Mouse (Mus musculus) frontal cortex, adult (tissue): Measurements from ENCODE around the gene Boll.
A peak's percentile ranks its signal among the peaks of the same experiment; 100 is the strongest.

Experiments used
- ATAC-seq: cut with Nextera tagmentation; 2 replicates; pipeline ENCODE4 v1.9.2; 2017; ENCODE audit warnings: mild to moderate bottlenecking, moderate library complexity, mixed read lengths; ENCODE audit not compliant: low TSS enrichment

The Boll gene

GRCm38 (mm10) chr1:55207561-55207960, 155.7 kb downstream of the Boll start:
- ATAC-seq: no peak

- ATAC-seq: no peak
Observed at GRCm38 (mm10) chr1:55205808-55206327, 157.4 kb downstream of the Boll start.

DNA sequence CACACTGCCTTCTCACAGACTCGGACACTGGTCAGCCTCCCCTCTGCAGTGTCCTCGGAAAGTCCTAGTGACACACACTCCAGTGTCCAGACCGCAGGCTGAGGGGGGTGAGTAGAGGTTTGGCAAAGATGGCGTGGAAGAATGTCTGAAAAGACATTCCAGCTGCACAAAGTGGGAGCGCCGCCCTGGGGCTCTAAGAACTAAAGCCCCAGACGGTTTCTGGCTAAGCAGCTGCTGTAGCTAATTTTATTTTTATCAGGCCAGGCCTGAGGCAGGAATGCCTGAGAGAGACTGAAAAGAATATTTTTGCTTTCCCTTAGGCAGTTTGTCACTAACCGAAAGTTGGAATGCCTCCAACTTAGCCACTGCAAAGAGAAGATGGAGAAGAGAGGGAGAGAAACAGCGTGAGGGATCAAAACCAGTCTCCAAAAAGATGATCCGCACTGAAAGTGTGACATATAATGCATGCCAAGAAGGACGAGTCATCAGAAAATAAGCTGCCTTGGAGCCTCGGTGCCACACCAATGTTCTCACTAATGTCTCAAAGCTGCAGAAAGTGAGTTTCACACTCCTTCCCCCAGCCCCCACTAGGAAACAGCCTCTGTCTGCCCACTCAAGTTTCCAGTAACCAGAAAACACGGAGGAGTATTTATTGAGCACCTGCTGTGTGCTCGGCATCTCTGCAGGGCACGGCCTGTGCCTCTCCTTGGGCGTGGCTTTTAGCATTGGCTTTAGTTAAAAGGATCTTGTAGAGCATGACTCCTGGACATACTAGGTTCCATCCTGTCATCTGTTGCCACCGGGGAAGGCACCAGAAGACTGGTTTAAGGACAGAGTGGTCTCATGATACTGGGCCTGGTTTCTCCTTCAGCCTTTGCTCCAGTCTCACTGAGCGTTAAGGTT, 161.2 kb downstream of the Boll start:
- ATAC-seq: peak; percentile 74

DNA sequence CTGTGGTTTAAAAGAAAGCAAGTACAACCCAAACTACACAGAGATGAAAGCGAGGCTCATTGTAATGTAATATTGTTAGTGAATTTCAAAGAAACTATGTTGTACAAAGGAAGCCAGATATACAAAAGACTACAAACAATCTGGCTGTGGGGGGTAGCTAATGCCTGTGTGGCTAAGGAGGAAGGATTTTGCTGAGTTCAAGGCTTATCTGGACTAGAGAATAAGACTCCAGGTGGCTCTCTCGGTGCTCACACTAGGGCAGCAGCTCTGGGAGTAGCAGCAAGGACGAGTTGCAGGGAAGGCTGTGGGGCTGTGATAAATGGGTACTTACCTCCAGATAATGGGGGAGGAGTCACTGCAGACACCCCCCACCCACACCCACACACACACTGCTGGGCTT, 164.6 kb downstream of the Boll start:
- ATAC-seq: no peak
